Mouse (Mus musculus): ENCODE measurements around the gene Rabac1. TPM values are rescaled to one million over a fixed set of nuclear protein-coding genes. Genes with fewer than 3 reads are reported as not detected.

The Rabac1 gene
- total RNA-seq, 1 experiment, result 212 TPM

GRCm38 (mm10) chr7:24971261-24971971, 1.1 kb downstream of the Rabac1 start:
- Histone ChIP-seq H3K9me3 (ENCODE audit: control insufficient read depth, insufficient read depth, low read depth, low read length) (no peaks in the 10 kb centered on the region), H3K4me1 (ENCODE audit: control insufficient read depth in 2 of 2, insufficient read depth in 2 of 2, low read length in 2 of 2, poor library complexity in 1 of 2) (peaks cover 0 to 6% of the 10 kb centered on the region in 2 experiments; a peak in 1 of 4 replicates), H3K9ac (ENCODE audit: insufficient read depth, low read depth, low read length, poor library complexity, severe bottlenecking) (peak overlapping the region; percentile 41; the same call in 1 of the 2 replicates), H3K4me3 (ENCODE audit: insufficient read depth in 1 of 2, low read depth in 1 of 2, low read length in 2 of 2, poor library complexity in 1 of 2, severe bottlenecking in 1 of 2) (peak overlapping the region; percentile 83 to 90), H3K27ac (ENCODE audit: insufficient read depth, low read depth, low read length, poor library complexity, severe bottlenecking) (peak overlapping the region; percentile 44; the same call in 1 of the 2 replicates), H3K36me3 (ENCODE audit: control insufficient read depth, insufficient read depth, low read length, poor library complexity, severe bottlenecking) (peaks cover 5% of the 10 kb centered on the region; the same call in 1 of the 2 replicates)
- in situ Hi-C loops (cut with MboI; ENCODE audit: low sequenced_read_pairs in 2 of 2, unreplicated experiment in 2 of 2), result loop anchor here in 1 of 2 experiments (25.0 kb wide), 1 partner anchor 359 kb away; the partner anchor contains the start of gene Phldb3
- DNase-seq (ENCODE audit: low read depth, low spot score), result peak; percentile 37
- 0 out of 2 replicates have a peak, but pooled peaks have one; percentile 3 for TF ChIP-seq ZC3H11A (IDR thresholded peaks at IDR 0.05; ENCODE audit: borderline replicate concordance, low read depth, low read length)
- no peak for TF ChIP-seq CHD2 (IDR thresholded peaks at IDR 0.05; ENCODE audit: low read depth, low read length)

GRCm38 (mm10) chr7:24970341-24970740, 2.2 kb downstream of the Rabac1 start:
- no peaks in the 10 kb centered on the region for H3K9me3 ChIP-seq (ENCODE audit: control insufficient read depth, insufficient read depth, low read depth, low read length)
- TF ChIP-seq MAFK (IDR thresholded peaks at IDR 0.05; ENCODE audit: insufficient read depth, low read depth, low read length), result no peak
- no peak for TF ChIP-seq ZC3H11A (IDR thresholded peaks at IDR 0.05; ENCODE audit: borderline replicate concordance, low read depth, low read length)
- TF ChIP-seq ZNF384 (IDR thresholded peaks at IDR 0.05; ENCODE audit: low read depth, low read length), result no peak
- no peak for TF ChIP-seq HCFC1 (IDR thresholded peaks at IDR 0.05; ENCODE audit: borderline replicate concordance, insufficient read depth, low read length)
- no peak for TF ChIP-seq CHD2 (IDR thresholded peaks at IDR 0.05; ENCODE audit: low read depth, low read length)
- H3K36me3 ChIP-seq (ENCODE audit: control insufficient read depth, insufficient read depth, low read length, poor library complexity, severe bottlenecking), result peaks cover 5% of the 10 kb centered on the region; the same call in 1 of the 2 replicates
- no peak overlapping the region for H3K4me3 ChIP-seq (ENCODE audit: insufficient read depth in 1 of 2, low read depth in 1 of 2, low read length in 2 of 2, poor library complexity in 1 of 2, severe bottlenecking in 1 of 2)
- in situ Hi-C loops (cut with MboI; ENCODE audit: low sequenced_read_pairs in 2 of 2, unreplicated experiment in 2 of 2), result loop anchor here in 1 of 2 experiments (25.0 kb wide), 1 partner anchor 358 kb away; the partner anchor contains the start of gene Phldb3
- H3K27ac ChIP-seq (ENCODE audit: insufficient read depth, low read depth, low read length, poor library complexity, severe bottlenecking), result no peak overlapping the region
- H3K4me1 ChIP-seq (ENCODE audit: control insufficient read depth in 2 of 2, insufficient read depth in 2 of 2, low read length in 2 of 2, poor library complexity in 1 of 2), result peaks cover 0 to 6% of the 10 kb centered on the region in 2 experiments; a peak in 1 of 4 replicates
- H3K9ac ChIP-seq (ENCODE audit: insufficient read depth, low read depth, low read length, poor library complexity, severe bottlenecking), result no peak overlapping the region
- no peak for DNase-seq (ENCODE audit: low read depth, low spot score)

DNA sequence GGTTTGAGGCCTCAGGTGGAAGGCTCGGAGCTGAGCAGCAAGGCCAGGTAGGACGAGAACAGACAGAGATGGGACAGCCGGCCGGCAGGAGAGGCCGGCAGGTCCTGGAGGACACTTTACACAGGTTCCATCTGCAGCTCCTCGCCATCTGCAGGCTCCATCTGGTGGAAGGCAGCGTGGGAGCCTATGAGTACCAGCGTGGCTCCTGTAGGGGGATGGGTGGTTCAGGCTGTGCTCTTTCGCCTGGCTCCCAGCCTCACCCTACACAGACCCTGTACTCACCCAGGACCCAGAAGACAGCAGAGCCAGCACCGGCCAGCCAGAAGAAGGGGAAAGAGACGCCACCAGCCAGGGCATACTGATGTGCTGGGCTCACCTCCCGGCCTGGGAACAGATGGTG, 2.7 kb downstream of the Rabac1 start:
- in situ Hi-C loops (cut with MboI; ENCODE audit: low sequenced_read_pairs in 2 of 2, unreplicated experiment in 2 of 2), result loop anchor here in 1 of 2 experiments (10.0 to 25.0 kb wide), 2 partner anchors 125 to 358 kb away; partner anchors contain the start of gene Phldb3
- no peak overlapping the region for H3K9ac ChIP-seq (ENCODE audit: insufficient read depth, low read depth, low read length, poor library complexity, severe bottlenecking)
- DNase-seq (ENCODE audit: low read depth, low spot score), result no peak
- no peak overlapping the region for H3K4me3 ChIP-seq (ENCODE audit: insufficient read depth in 1 of 2, low read depth in 1 of 2, low read length in 2 of 2, poor library complexity in 1 of 2, severe bottlenecking in 1 of 2)
- H3K4me1 ChIP-seq (ENCODE audit: control insufficient read depth in 2 of 2, insufficient read depth in 2 of 2, low read length in 2 of 2, poor library complexity in 1 of 2), result peaks cover 0 to 4% of the 10 kb centered on the region in 2 experiments; a peak in 1 of 4 replicates
- no peak overlapping the region for H3K27ac ChIP-seq (ENCODE audit: insufficient read depth, low read depth, low read length, poor library complexity, severe bottlenecking)
- peaks cover 5% of the 10 kb centered on the region; the same call in 1 of the 2 replicates for H3K36me3 ChIP-seq (ENCODE audit: control insufficient read depth, insufficient read depth, low read length, poor library complexity, severe bottlenecking)
- H3K9me3 ChIP-seq (ENCODE audit: control insufficient read depth, insufficient read depth, low read depth, low read length), result no peaks in the 10 kb centered on the region
- TF ChIP-seq ZNF384 (IDR thresholded peaks at IDR 0.05; ENCODE audit: low read depth, low read length) (no peak), CHD2 (IDR thresholded peaks at IDR 0.05; ENCODE audit: low read depth, low read length) (no peak), MAFK (IDR thresholded peaks at IDR 0.05; ENCODE audit: insufficient read depth, low read depth, low read length) (no peak), HCFC1 (IDR thresholded peaks at IDR 0.05; ENCODE audit: borderline replicate concordance, insufficient read depth, low read length) (no peak), ZC3H11A (IDR thresholded peaks at IDR 0.05; ENCODE audit: borderline replicate concordance, low read depth, low read length) (no peak)

DNA sequence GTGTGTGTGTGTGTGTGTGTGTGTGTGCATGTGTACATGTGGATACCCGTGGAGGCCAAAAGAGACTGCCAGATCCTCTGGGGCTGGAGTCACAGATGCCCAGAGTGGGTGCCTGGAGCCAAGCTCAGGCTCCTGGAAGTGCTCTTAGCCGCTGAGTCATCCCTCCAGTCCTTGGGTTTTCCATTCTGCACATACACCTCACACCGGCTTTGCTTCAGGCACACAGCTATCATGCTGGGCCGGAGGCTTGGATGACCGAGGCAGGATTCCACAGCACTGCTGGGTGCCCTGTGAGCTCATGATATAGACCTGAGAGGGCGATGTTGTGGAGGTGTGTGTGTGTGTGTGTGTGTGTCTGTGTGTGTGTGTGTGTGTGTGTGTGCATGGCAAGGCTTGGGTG, 4.1 kb downstream of the Rabac1 start:
- peaks cover 5% of the 10 kb centered on the region; the same call in 1 of the 2 replicates for H3K36me3 ChIP-seq (ENCODE audit: control insufficient read depth, insufficient read depth, low read length, poor library complexity, severe bottlenecking)
- DNase-seq (ENCODE audit: low read depth, low spot score), result no peak
- peaks cover 0 to 2% of the 10 kb centered on the region in 2 experiments; a peak in 1 of 4 replicates for H3K4me1 ChIP-seq (ENCODE audit: control insufficient read depth in 2 of 2, insufficient read depth in 2 of 2, low read length in 2 of 2, poor library complexity in 1 of 2)
- no peak overlapping the region for H3K27ac ChIP-seq (ENCODE audit: insufficient read depth, low read depth, low read length, poor library complexity, severe bottlenecking)
- H3K9ac ChIP-seq (ENCODE audit: insufficient read depth, low read depth, low read length, poor library complexity, severe bottlenecking), result no peak overlapping the region
- no peak overlapping the region for H3K4me3 ChIP-seq (ENCODE audit: insufficient read depth in 1 of 2, low read depth in 1 of 2, low read length in 2 of 2, poor library complexity in 1 of 2, severe bottlenecking in 1 of 2)
- H3K9me3 ChIP-seq (ENCODE audit: control insufficient read depth, insufficient read depth, low read depth, low read length), result no peaks in the 10 kb centered on the region
- in situ Hi-C loops (cut with MboI; ENCODE audit: low sequenced_read_pairs in 2 of 2, unreplicated experiment in 2 of 2), result loop anchor here in 1 of 2 experiments (10.0 to 25.0 kb wide), 2 partner anchors 124 to 356 kb away; partner anchors contain the start of gene Phldb3
- TF ChIP-seq MAFK (IDR thresholded peaks at IDR 0.05; ENCODE audit: insufficient read depth, low read depth, low read length) (0 out of 2 replicates have a peak, but pooled peaks have one; percentile 8), CHD2 (IDR thresholded peaks at IDR 0.05; ENCODE audit: low read depth, low read length) (no peak)

Data from ES-E14 (cell line).